Mouse (Mus musculus) embryonic facial prominence, embryonic 13.5 days (tissue): ENCODE measurements around the gene Arhgap23. TPM values are rescaled to one million over a fixed set of nuclear protein-coding genes. Genes with fewer than 3 reads are reported as not detected.

ENCODE experiments used
- ATAC-seq: fragments of 200-750 bp; cut with Nextera tagmentation; 2 replicates; pipeline ENCODE4 v1.8.0; 2017; ENCODE audit warnings: low read depth; ENCODE audit not compliant: insufficient number of reproducible peaks, insufficient read depth, low FRiP score, low TSS enrichment
- H3K27ac ChIP-seq: fragments of 300-500 bp; sonication (generic); 2 replicates; pipeline ENCODE4 v1.5.1; 2015; ENCODE audit warnings: moderate library complexity, mild to moderate bottlenecking, inconsistent platforms
- H3K27me3 ChIP-seq: fragments of 300-500 bp; sonication (generic); 2 replicates; pipeline ENCODE4 v1.6.1; 2015; ENCODE audit warnings: mild to moderate bottlenecking, inconsistent platforms
- H3K36me3 ChIP-seq: fragments of 300-500 bp; sonication (generic); 2 replicates; pipeline ENCODE4 v1.6.1; 2015; ENCODE audit warnings: mild to moderate bottlenecking, inconsistent platforms
- H3K4me1 ChIP-seq: fragments of 300-500 bp; sonication (generic); 2 replicates; pipeline ENCODE4 v1.6.1; 2015; ENCODE audit warnings: inconsistent platforms
- H3K4me2 ChIP-seq: fragments of 300-500 bp; sonication (generic); 2 replicates; pipeline ENCODE4 v1.6.1; 2015; ENCODE audit warnings: moderate library complexity, mild to moderate bottlenecking, inconsistent platforms
- H3K4me3 ChIP-seq: fragments of 300-500 bp; sonication (generic); 2 replicates; pipeline ENCODE4 v1.5.1; 2015; ENCODE audit warnings: mild to moderate bottlenecking, inconsistent platforms
- H3K9ac ChIP-seq: fragments of 300-500 bp; sonication (generic); 2 replicates; pipeline ENCODE4 v1.6.1; 2015; ENCODE audit warnings: mild to moderate bottlenecking, inconsistent platforms
- H3K9me3 ChIP-seq: fragments of 300-500 bp; sonication (generic); 2 replicates; pipeline ENCODE4 v1.6.1; 2016; ENCODE audit warnings: inconsistent platforms
- WGBS: fragments of 180-500 bp; shearing (Covaris S2); methylation state at CpG from one replicate; pipeline ENCODE4 v1.1.7; 2015; ENCODE audit warnings: mixed read lengths; 5-methylcytosine and 5-hydroxymethylcytosine counted together
- polyA plus RNA-seq: library from polyadenylated mRNA; unstranded; fragments of >200 nt; fragmentation: Nextera tagmentation; extraction: Ambion mirVana; gene quantifications from 2 replicates; pipeline ENCODE4 v1.2.1, GENCODE M21; 2015

Gene Arhgap23
- polyA plus RNA-seq, 1 experiment from 2014 or later, result 8.4 TPM

GRCm38 (mm10) chr11:97499865-97500719, 84.8 kb downstream of the Arhgap23 start, which contains the start of gene 4933428G20Rik:
TSS of gene 4933428G20Rik (minus strand) at chr11:97500340.
- H3K4me1 ChIP-seq, result peaks cover 34% of the 10 kb centered on the region
- H3K36me3 ChIP-seq, result peaks cover 39% of the 10 kb centered on the region
- H3K9me3 ChIP-seq, result no peaks in the 10 kb centered on the region
- H3K9ac ChIP-seq, result peak within 1 kb of the TSS; percentile 61
- H3K4me2 ChIP-seq, result peak within 1 kb of the TSS; percentile 59
- H3K27ac ChIP-seq, result no peak within 1 kb of the TSS
- H3K4me3 ChIP-seq, result peak within 1 kb of the TSS; percentile 38
- WGBS, result 10% methylated on average over 83 of the region's 88 CpGs
- peaks cover 58% of the 10 kb centered on the region for H3K27me3 ChIP-seq
- no peak for ATAC-seq

DNA sequence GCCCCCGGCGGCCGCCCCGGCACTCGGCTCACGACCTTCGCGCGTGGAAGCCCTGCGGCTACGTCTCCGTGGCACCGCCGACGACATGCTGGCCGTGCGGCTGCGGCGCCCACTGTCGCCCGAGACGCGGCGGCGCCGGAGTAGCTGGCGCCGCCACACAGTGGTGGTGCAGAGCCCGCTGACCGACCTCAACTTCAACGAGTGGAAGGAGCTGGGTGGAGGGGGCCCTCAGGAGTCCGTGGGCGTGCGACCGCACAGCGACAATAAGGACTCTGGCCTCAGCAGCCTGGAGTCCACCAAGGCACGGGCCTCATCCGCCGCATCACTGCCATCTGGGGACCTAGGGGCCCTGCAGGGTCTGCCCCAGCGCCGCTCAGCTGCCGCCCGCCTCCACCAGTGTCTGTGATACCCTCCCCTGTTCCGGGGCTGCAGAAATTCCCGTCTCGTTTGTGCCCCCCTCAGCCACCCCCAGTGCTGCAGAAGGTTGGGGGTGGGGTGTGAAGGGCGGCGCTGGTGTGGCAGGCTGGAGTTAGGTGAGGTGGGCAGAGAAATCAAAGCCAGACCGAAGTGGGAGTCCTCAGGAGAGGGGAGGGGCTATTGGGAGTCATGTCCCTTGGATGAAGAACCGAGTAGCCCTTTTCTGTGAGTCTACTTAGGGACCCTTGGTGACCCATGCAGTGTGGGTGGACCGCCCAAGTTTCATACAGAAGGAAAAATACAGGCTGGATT, 85.6 kb downstream of the Arhgap23 start:
- H3K36me3 ChIP-seq, result peaks cover 31% of the 10 kb centered on the region
- ATAC-seq, result peak; percentile 44; the same call in 1 of the 2 replicates
- WGBS, result 13% methylated on average over 51 of the region's 51 CpGs
- H3K9me3 ChIP-seq, result no peaks in the 10 kb centered on the region
- peak overlapping the region; percentile 61 for H3K9ac ChIP-seq
- peaks cover 58% of the 10 kb centered on the region for H3K27me3 ChIP-seq
- H3K27ac ChIP-seq, result no peak overlapping the region
- peak overlapping the region; percentile 38 for H3K4me3 ChIP-seq
- peaks cover 34% of the 10 kb centered on the region for H3K4me1 ChIP-seq
- H3K4me2 ChIP-seq, result peak overlapping the region; percentile 59

- Histone ChIP-seq H3K4me3 (no peak overlapping the region), H3K36me3 (peaks cover 20% of the 10 kb centered on the region), H3K27me3 (peaks cover 53% of the 10 kb centered on the region), H3K9me3 (no peaks in the 10 kb centered on the region), H3K4me2 (no peak overlapping the region), H3K27ac (no peak overlapping the region), H3K9ac (no peak overlapping the region), H3K4me1 (peaks cover 34% of the 10 kb centered on the region)
- 0 out of 2 replicates have a peak, but pooled peaks have one; percentile 23 for ATAC-seq
- 41% methylated on average over 9 of the region's 9 CpGs for WGBS
Observed at GRCm38 (mm10) chr11:97502383-97502782, 87.0 kb downstream of the Arhgap23 start.

GRCm38 (mm10) chr11:97502846-97503245, 87.5 kb downstream of the Arhgap23 start:
- Histone ChIP-seq H3K9ac (no peak overlapping the region), H3K4me1 (peaks cover 34% of the 10 kb centered on the region), H3K4me3 (no peak overlapping the region), H3K27ac (no peak overlapping the region), H3K27me3 (peaks cover 49% of the 10 kb centered on the region), H3K9me3 (no peaks in the 10 kb centered on the region), H3K4me2 (no peak overlapping the region), H3K36me3 (peaks cover 15% of the 10 kb centered on the region)
- no peak for ATAC-seq
- 56% methylated on average over 4 of the region's 4 CpGs for WGBS

- H3K4me2 ChIP-seq, result no peak overlapping the region
- no peak overlapping the region for H3K27ac ChIP-seq
- H3K9ac ChIP-seq, result no peak overlapping the region
- no peak overlapping the region for H3K4me3 ChIP-seq
- no peak for ATAC-seq
- WGBS, result 76% methylated on average over 4 of the region's 4 CpGs
- H3K9me3 ChIP-seq, result no peaks in the 10 kb centered on the region
- peaks cover 26% of the 10 kb centered on the region for H3K4me1 ChIP-seq
- H3K27me3 ChIP-seq, result peaks cover 19% of the 10 kb centered on the region
- peaks cover 3% of the 10 kb centered on the region for H3K36me3 ChIP-seq
Observed at GRCm38 (mm10) chr11:97505784-97506183, 90.5 kb downstream of the Arhgap23 start.

DNA sequence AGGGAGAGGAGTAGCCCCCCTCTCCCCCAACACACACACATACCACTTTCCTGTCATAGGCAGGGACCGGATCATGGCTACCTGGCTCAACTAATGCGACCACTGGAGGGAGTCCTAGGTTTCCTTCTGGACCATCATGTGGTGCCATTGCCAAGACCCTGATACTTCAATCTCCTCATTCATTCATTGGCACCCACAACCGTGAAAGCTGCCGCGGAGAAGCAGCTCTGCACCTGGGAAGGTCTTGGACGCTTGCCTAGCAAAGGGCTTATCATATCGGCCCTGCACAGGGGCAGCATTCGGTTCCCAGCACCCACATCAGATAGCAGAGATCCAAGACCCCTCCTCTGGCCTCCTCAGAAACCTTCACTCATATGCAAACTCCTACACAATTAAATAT, 91.0 kb downstream of the Arhgap23 start:
- Histone ChIP-seq H3K4me2 (no peak overlapping the region), H3K4me3 (no peak overlapping the region), H3K36me3 (no peaks in the 10 kb centered on the region), H3K27ac (no peak overlapping the region), H3K9ac (no peak overlapping the region), H3K27me3 (peaks cover 14% of the 10 kb centered on the region), H3K4me1 (peaks cover 21% of the 10 kb centered on the region), H3K9me3 (no peaks in the 10 kb centered on the region)
- 61% methylated on average over 8 of the region's 8 CpGs for WGBS
- no peak for ATAC-seq

DNA sequence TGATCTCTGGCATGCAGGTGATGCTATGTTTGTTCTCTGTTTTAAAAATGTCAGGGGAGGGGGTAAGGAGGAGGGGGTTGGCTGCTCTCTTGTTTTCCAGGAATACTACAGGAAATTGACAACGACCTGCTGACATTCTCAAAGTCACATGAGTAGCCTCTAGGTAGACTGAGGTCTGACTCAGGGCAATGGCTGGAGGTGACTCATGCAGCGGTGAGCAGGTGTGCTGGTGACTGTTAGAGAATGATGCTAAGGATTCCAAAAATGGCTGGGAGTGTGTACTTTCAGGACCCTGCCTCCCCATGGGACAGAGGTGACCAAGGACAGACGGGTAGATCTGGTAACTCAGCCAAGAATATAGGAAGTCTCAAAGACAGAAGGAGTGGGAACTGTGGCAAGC, 92.9 kb downstream of the Arhgap23 start:
- no peak for ATAC-seq
- Histone ChIP-seq H3K36me3 (no peaks in the 10 kb centered on the region), H3K27me3 (no peaks in the 10 kb centered on the region), H3K4me1 (peaks cover 15% of the 10 kb centered on the region), H3K4me3 (no peak overlapping the region), H3K27ac (no peak overlapping the region), H3K9me3 (no peaks in the 10 kb centered on the region), H3K4me2 (no peak overlapping the region), H3K9ac (no peak overlapping the region)
- 62% methylated on average over 3 of the region's 3 CpGs for WGBS

GRCm38 (mm10) chr11:97509058-97509457, 93.7 kb downstream of the Arhgap23 start:
- Histone ChIP-seq H3K4me1 (peaks cover 15% of the 10 kb centered on the region), H3K4me3 (no peak overlapping the region), H3K4me2 (no peak overlapping the region), H3K36me3 (no peaks in the 10 kb centered on the region), H3K27me3 (no peaks in the 10 kb centered on the region), H3K9me3 (no peaks in the 10 kb centered on the region), H3K27ac (no peak overlapping the region), H3K9ac (no peak overlapping the region)
- ATAC-seq, result no peak
- WGBS, result 46% methylated on average over 5 of the region's 5 CpGs

- no peak overlapping the region for H3K27ac ChIP-seq
- H3K27me3 ChIP-seq, result no peaks in the 10 kb centered on the region
- no peak for ATAC-seq
- H3K4me3 ChIP-seq, result no peak overlapping the region
- 66% methylated on average over 24 of the region's 24 CpGs for WGBS
- H3K36me3 ChIP-seq, result no peaks in the 10 kb centered on the region
- H3K4me2 ChIP-seq, result no peak overlapping the region
- peaks cover 15% of the 10 kb centered on the region for H3K4me1 ChIP-seq
- no peaks in the 10 kb centered on the region for H3K9me3 ChIP-seq
- no peak overlapping the region for H3K9ac ChIP-seq
Observed at GRCm38 (mm10) chr11:97509715-97510485, 94.6 kb downstream of the Arhgap23 start.

GRCm38 (mm10) chr11:97510966-97511660, 95.8 kb downstream of the Arhgap23 start:
- no peak overlapping the region for H3K9ac ChIP-seq
- peaks cover 15% of the 10 kb centered on the region for H3K4me1 ChIP-seq
- no peak for ATAC-seq
- H3K27ac ChIP-seq, result no peak overlapping the region; the same call in 1 of the 2 replicates
- H3K9me3 ChIP-seq, result no peaks in the 10 kb centered on the region
- 31% methylated on average over 10 of the region's 10 CpGs for WGBS
- H3K36me3 ChIP-seq, result 0 out of 2 replicates have a peak, but pooled peaks cover 4% of the 10 kb centered on the region
- 0 out of 2 replicates have a peak overlapping the region, but pooled peaks have one; percentile 11 for H3K4me2 ChIP-seq
- H3K4me3 ChIP-seq, result no peak overlapping the region
- no peaks in the 10 kb centered on the region for H3K27me3 ChIP-seq
